Mouse (Mus musculus): ENCODE results near the gene Rasl11b. TPM values are rescaled to one million over a fixed set of nuclear protein-coding genes. Genes with fewer than 3 reads are reported as not detected.
A peak's percentile ranks its signal among the peaks of the same experiment; 100 is the strongest.

Gene Rasl11b
- polyA plus RNA-seq, 1 experiment from 2014 or later = 44.5 TPM

DNA sequence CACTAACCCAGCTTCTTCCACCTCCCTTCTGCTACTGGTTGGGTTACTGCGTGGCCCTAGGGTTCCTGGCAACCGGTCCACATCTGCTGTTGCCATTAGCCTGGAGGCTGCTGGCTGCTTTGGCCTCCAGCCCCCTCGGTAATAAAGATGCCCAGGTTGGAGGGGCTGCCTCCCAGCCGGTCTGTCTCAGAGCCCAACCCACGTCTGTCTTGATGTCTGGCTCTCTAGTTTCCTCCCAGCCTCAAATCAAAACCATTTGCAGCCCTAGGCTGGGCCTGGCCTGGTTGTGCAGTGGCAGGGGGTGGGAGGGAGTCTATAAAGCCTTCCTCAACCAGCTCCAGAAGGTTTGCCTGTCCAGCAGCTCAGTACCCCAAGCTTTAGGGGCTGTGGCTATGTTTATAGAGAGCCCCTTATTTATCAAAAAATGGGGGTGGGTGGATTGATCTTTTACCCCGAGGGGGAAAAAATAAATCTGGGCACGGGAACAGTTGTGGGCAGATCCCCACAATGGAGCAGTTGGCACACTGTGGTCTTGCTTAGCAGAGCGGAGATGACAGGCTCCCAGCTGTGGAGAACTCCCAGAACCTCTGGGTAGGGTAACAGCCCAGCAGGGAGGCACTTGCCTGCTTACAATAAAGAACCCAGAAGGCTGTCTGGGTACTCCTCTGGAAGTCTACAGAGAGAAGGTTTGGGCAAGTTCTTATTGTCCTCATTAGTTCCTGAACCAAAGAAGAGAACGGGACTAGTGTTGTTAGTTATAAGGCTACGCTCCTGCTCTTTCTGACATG is 6.7 kb downstream of the Rasl11b start:
- Histone ChIP-seq H3K27me3 (no peaks in the 10 kb centered on the region), H3K27ac (peak overlapping the region; percentile 12), H3K36me3 (peaks cover 16% of the 10 kb centered on the region; the same call in 1 of the 2 replicates), H3K4me3 (no peak overlapping the region), H3K9ac (no peak overlapping the region), H3K9me3 (replicated peaks) (0 out of 2 replicates have a peak, but pooled peaks cover 2% of the 10 kb centered on the region), H3K4me1 (peaks cover 36% of the 10 kb centered on the region), H3K4me2 (replicated peaks) (no peak overlapping the region)
- no peak for ATAC-seq (ENCODE audit: low FRiP score)
- 54% methylated on average over 10 of the region's 10 CpGs for WGBS

DNA sequence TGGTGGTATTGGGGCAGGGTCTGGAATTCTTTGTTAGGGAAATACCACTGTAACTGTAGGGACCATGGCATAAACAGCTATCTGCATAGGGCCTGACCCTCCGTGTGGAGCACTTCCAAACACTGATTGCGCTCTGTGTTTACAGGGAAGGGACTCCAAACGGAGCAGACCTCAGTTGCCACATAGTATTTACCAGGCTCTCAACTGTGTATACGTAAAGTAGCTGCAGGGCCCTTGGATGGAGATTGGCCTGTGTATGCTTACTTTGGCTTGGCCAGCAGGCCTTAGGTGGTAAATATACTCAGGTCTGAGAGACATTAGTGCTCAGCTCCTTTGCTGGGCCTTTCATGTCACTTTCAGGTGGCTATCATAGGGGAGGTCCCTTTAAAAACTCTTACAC is 7.4 kb downstream of the Rasl11b start:
- H3K27ac ChIP-seq = no peak overlapping the region; the same call in 1 of the 2 replicates
- H3K4me2 ChIP-seq (replicated peaks) = no peak overlapping the region
- H3K36me3 ChIP-seq = peaks cover 16% of the 10 kb centered on the region; the same call in 1 of the 2 replicates
- no peak for ATAC-seq (ENCODE audit: low FRiP score)
- H3K9ac ChIP-seq = no peak overlapping the region
- H3K4me1 ChIP-seq = peaks cover 31% of the 10 kb centered on the region
- H3K9me3 ChIP-seq (replicated peaks) = 0 out of 2 replicates have a peak, but pooled peaks cover 2% of the 10 kb centered on the region
- WGBS = 77% methylated on average over 4 of the region's 4 CpGs
- H3K27me3 ChIP-seq = no peaks in the 10 kb centered on the region
- no peak overlapping the region for H3K4me3 ChIP-seq

DNA sequence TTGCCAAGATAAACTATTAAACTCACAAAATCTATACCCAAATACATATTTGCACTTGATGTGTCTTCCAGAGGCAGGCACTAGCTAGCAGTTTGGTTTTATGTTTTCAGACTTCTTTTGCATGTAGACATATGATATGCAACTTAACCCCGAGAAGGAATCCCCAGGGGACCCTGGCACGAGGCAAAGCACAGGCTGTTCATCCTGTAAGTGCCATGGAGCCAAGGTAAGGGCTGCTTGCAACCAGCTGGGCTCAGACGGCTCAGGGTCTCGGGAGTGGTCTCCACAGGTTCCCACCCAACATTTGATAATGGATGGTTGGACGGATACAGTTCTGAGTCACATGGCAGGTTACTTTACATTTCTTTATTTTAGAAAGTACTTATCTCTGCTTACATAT is 9.4 kb downstream of the Rasl11b start:
- 69% methylated on average over 5 of the region's 5 CpGs for WGBS
- Histone ChIP-seq H3K4me2 (replicated peaks) (no peak overlapping the region), H3K4me1 (peaks cover 20% of the 10 kb centered on the region), H3K9me3 (replicated peaks) (0 out of 2 replicates have a peak, but pooled peaks cover 2% of the 10 kb centered on the region), H3K4me3 (no peak overlapping the region), H3K36me3 (0 out of 2 replicates have a peak, but pooled peaks cover 3% of the 10 kb centered on the region), H3K27me3 (no peaks in the 10 kb centered on the region), H3K9ac (no peak overlapping the region), H3K27ac (no peak overlapping the region)
- ATAC-seq (ENCODE audit: low FRiP score) = no peak

DNA sequence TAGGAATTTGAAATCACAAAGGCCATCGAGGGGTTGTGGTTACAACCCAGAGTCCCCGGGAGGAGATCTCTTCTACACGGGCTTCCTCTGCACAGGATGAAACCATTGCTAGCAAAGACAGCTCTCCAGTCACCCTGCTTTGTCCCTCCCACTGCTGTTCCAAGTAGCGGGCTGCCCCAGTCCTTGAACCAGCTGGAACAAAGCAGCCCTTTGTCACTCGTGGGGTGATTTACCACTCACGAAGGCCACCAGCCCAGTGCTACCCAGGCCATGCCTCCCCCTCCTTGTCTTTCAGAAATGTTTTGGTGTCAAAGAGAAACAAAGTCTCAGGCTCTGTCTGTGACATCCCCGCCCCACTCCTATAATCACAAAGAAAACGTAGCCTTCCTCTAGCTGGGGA is 10.4 kb downstream of the Rasl11b start:
- Histone ChIP-seq H3K4me3 (no peak overlapping the region), H3K27me3 (no peaks in the 10 kb centered on the region), H3K9ac (no peak overlapping the region), H3K9me3 (replicated peaks) (0 out of 2 replicates have a peak, but pooled peaks cover 2% of the 10 kb centered on the region), H3K4me1 (peaks cover 17% of the 10 kb centered on the region), H3K4me2 (replicated peaks) (no peak overlapping the region), H3K36me3 (0 out of 2 replicates have a peak, but pooled peaks cover 3% of the 10 kb centered on the region), H3K27ac (no peak overlapping the region)
- no peak for ATAC-seq (ENCODE audit: low FRiP score)
- 24% methylated on average over 8 of the region's 8 CpGs for WGBS

DNA sequence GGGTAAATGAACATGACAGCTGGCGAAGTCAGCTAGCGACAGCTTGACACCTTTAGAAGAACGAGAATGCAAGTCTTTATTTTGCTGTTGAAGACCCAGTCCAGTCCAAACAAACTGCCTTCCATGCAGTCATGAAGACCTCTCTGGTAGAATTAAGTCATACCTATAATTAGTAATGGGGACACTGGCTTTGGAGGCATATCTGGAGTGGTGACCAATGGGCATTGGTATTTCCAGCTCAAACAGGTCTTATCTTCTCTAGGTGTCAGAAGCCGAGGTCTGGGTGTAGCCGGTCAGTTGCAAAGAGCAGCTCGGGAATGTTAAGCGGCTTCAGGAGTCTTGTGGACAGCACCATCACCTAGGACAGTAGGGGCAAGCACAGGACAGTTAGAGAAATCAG is 11.0 kb downstream of the Rasl11b start:
- Histone ChIP-seq H3K27ac (no peak overlapping the region), H3K27me3 (no peaks in the 10 kb centered on the region), H3K4me2 (replicated peaks) (no peak overlapping the region), H3K9ac (no peak overlapping the region), H3K9me3 (replicated peaks) (0 out of 2 replicates have a peak, but pooled peaks cover 2% of the 10 kb centered on the region), H3K4me3 (no peak overlapping the region), H3K36me3 (0 out of 2 replicates have a peak, but pooled peaks cover 3% of the 10 kb centered on the region), H3K4me1 (peaks cover 16% of the 10 kb centered on the region)
- 84% methylated on average over 7 of the region's 7 CpGs for WGBS
- ATAC-seq (ENCODE audit: low FRiP score) = no peak

DNA sequence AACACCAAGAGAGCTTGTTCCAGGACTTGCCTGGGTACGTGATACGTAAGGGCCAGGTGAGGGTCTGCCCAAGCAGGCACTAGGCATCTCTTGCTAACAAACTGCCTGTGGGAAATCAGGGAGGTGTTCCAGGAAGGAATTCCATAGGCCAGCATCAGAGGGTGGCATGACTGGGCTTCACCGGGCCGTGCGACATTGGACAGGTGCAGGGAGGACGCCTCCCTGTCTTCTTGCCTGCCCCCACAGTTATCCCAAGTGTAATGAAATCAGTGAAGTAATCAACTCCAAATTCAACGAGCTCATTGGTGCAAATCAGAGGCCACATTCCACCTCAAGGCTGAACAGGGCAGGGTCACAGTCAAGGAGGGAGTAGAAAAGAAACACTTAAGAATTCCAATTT is 11.6 kb downstream of the Rasl11b start:
- Histone ChIP-seq H3K36me3 (0 out of 2 replicates have a peak, but pooled peaks cover 3% of the 10 kb centered on the region), H3K27ac (no peak overlapping the region), H3K27me3 (no peaks in the 10 kb centered on the region), H3K9ac (no peak overlapping the region), H3K9me3 (replicated peaks) (0 out of 2 replicates have a peak, but pooled peaks cover 2% of the 10 kb centered on the region), H3K4me3 (no peak overlapping the region), H3K4me1 (peaks cover 10% of the 10 kb centered on the region), H3K4me2 (replicated peaks) (no peak overlapping the region)
- ATAC-seq (ENCODE audit: low FRiP score) = no peak
- WGBS = 87% methylated on average over 7 of the region's 7 CpGs

DNA sequence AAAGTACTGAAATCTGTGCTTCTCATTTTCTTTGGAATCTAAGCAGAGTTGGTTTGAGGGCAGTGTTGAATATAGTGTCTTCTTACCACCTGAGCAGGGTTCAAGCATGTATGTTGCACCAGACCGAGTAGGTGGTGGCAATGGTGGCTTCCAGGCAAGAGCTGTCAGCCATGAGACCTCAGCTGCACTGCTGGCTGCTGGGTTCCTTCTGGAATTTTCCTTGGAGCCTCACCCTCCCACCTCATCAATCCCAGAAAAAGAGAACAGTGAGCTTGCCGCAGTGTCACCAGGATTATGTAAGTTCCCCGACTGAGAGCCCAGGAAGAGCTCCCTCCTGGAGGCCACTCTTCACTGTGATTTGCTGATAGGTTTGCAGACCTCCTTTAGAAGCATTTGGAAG is 12.1 kb downstream of the Rasl11b start:
- 0 out of 2 replicates have a peak, but pooled peaks cover 3% of the 10 kb centered on the region for H3K36me3 ChIP-seq
- no peaks in the 10 kb centered on the region for H3K27me3 ChIP-seq
- H3K4me3 ChIP-seq = no peak overlapping the region
- WGBS = 88% methylated on average over 3 of the region's 3 CpGs
- H3K27ac ChIP-seq = no peak overlapping the region
- H3K9me3 ChIP-seq (replicated peaks) = 0 out of 2 replicates have a peak, but pooled peaks cover 2% of the 10 kb centered on the region
- no peak overlapping the region for H3K9ac ChIP-seq
- ATAC-seq (ENCODE audit: low FRiP score) = no peak
- no peak overlapping the region for H3K4me2 ChIP-seq (replicated peaks)
- H3K4me1 ChIP-seq = peaks cover 7% of the 10 kb centered on the region; the same call in 1 of the 2 replicates

DNA sequence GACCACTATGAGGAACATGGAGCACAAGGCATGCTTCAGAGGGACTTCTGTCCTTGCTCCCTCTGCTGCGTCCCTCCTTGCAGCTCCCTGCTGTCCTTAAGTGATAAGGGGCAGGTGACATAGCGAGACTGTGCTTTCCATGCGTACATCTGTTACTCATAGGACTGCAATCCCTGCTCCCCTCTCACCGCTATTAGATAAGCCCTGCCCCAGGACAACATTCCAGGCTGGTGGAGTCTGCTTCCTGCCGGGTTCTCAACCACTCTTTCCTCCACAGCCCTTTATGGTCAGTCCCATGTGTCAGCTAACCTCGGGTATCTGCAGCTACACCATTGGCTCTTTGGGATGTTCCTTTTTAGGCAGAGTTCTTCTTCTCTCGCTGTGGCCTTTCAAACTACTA is 13.4 kb downstream of the Rasl11b start:
- no peak overlapping the region for H3K27ac ChIP-seq
- H3K4me2 ChIP-seq (replicated peaks) = no peak overlapping the region
- peaks cover 7% of the 10 kb centered on the region; the same call in 1 of the 2 replicates for H3K4me1 ChIP-seq
- ATAC-seq (ENCODE audit: low FRiP score) = no peak
- H3K36me3 ChIP-seq = no peaks in the 10 kb centered on the region
- no peak overlapping the region for H3K4me3 ChIP-seq
- H3K9me3 ChIP-seq (replicated peaks) = 0 out of 2 replicates have a peak, but pooled peaks cover 2% of the 10 kb centered on the region
- no peak overlapping the region for H3K9ac ChIP-seq
- WGBS = 69% methylated on average over 7 of the region's 7 CpGs
- no peaks in the 10 kb centered on the region for H3K27me3 ChIP-seq

DNA sequence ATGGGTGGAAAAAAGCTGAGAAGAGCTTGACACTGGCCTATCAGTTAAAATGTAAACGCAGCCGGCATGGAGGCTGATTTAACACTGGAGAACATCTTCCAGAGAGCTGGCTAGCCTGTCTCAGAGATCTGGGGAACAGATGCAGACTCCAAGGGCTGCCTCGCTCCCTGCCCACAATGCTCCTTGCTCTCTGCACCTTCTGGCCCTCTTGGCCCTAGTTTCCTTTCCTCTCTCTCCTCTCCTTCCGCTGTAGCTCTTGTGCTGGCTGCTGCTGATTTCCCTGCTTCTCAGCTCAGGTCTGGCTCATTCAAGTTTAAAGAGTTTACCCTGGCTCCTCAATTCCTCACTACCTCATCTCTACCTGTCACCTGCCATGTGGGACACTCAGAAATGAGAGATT is 14.6 kb downstream of the Rasl11b start:
- Histone ChIP-seq H3K4me1 (peaks cover 12% of the 10 kb centered on the region), H3K9me3 (replicated peaks) (no peaks in the 10 kb centered on the region), H3K36me3 (no peaks in the 10 kb centered on the region), H3K4me2 (replicated peaks) (no peak overlapping the region), H3K27ac (no peak overlapping the region), H3K4me3 (no peak overlapping the region), H3K9ac (no peak overlapping the region), H3K27me3 (no peaks in the 10 kb centered on the region)
- no peak for ATAC-seq (ENCODE audit: low FRiP score)
- WGBS = 80% methylated on average over 4 of the region's 4 CpGs

DNA sequence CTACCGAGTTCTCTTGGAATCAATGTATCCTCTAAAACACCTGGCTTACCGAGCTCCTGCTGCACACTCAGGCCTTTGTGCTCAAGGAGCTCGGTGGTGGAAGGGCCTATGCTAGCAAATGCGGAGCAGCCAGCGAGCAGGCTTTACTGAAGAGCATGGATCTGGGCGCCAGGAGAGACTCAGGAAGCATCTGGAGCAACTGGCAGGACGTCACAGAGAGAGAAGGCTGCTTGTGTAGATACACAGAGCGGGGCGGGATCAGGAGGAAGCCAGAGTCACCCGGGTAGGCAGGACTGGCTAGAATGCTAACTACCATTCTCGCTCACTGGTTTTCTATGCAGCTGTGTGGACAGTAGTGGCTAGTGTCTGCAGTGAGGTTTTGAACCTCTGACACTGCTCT is 16.3 kb downstream of the Rasl11b start:
- no peak overlapping the region for H3K4me3 ChIP-seq
- no peak for ATAC-seq (ENCODE audit: low FRiP score)
- H3K27me3 ChIP-seq = no peaks in the 10 kb centered on the region
- WGBS = 62% methylated on average over 11 of the region's 11 CpGs
- no peak overlapping the region for H3K27ac ChIP-seq
- no peak overlapping the region for H3K4me2 ChIP-seq (replicated peaks)
- H3K4me1 ChIP-seq = peaks cover 17% of the 10 kb centered on the region
- H3K9me3 ChIP-seq (replicated peaks) = no peaks in the 10 kb centered on the region
- H3K36me3 ChIP-seq = no peaks in the 10 kb centered on the region
- no peak overlapping the region for H3K9ac ChIP-seq

DNA sequence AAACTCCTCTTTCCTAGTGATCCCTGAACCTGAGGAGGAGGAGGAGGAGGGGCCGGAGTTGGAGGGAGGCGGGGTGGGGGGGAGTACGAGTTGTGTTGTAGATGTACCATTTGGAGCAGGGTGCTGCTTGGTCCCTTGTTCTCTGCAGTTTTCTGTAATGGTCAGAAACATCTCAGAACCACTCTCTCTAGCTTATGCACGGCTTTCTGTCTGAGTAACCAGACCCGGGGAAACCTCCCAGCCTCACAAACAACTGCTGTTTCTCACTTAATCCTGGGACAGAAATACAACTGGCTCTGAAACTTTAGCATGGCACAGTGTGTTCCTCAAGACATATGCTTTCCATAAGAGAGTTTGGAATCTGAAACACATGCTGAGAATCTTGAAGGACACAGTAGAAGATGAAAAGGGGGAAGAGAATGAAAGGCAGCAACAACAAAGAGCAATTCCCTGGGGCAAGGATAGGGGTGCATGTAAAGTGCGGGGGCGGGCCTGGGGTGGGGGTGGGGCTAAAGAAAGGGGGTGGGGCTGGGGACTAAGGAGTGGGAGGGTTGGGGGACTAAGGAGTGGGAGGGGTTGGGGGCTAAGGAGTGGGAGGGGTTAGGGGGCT is 19.5 kb downstream of the Rasl11b start:
- Histone ChIP-seq H3K9me3 (replicated peaks) (no peaks in the 10 kb centered on the region), H3K27me3 (no peaks in the 10 kb centered on the region), H3K4me3 (no peak overlapping the region), H3K36me3 (no peaks in the 10 kb centered on the region), H3K27ac (peak overlapping the region; percentile 72), H3K4me1 (peaks cover 31% of the 10 kb centered on the region), H3K4me2 (replicated peaks) (peak overlapping the region; percentile 36), H3K9ac (no peak overlapping the region)
- peak; percentile 17; the same call in 1 of the 2 replicates for ATAC-seq (ENCODE audit: low FRiP score)
- 4% methylated on average over 7 of the region's 7 CpGs for WGBS

DNA sequence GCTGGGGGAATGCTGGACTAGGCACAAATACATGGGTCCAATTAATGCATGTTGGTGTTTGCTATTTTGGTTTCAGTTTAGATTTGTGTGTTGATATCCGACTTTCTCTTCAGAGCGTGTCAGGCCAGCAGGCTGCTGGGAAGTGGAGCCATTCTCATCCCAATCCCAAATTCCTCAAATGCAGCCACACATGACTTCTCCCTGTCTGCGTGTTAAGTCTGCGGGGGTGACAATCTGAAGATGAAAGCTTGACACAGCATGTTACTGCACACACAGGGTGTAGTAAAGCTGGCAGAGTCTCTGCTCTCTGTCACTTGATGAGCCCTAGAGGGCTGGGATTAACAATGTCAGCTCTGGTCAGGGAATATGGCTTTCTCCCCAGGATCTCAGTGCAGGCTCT is 20.0 kb downstream of the Rasl11b start:
- Histone ChIP-seq H3K9ac (no peak overlapping the region), H3K4me3 (no peak overlapping the region), H3K36me3 (no peaks in the 10 kb centered on the region), H3K4me1 (peaks cover 31% of the 10 kb centered on the region), H3K4me2 (replicated peaks) (peak overlapping the region; percentile 36), H3K27ac (peak overlapping the region; percentile 48; the same call in 1 of the 2 replicates), H3K9me3 (replicated peaks) (no peaks in the 10 kb centered on the region), H3K27me3 (no peaks in the 10 kb centered on the region)
- WGBS = 18% methylated on average over 4 of the region's 4 CpGs
- ATAC-seq (ENCODE audit: low FRiP score) = peak; percentile 48
